Mouse (Mus musculus): Measurements from ENCODE around the gene Igsf9b.

- TF ChIP-seq CTCF (IDR thresholded peaks at IDR 0.05; ENCODE audit: borderline replicate concordance, extremely low read depth, insufficient read depth, insufficient read length) = no peak
- no peak for TF ChIP-seq POLR2A (IDR thresholded peaks at IDR 0.05; ENCODE audit: borderline replicate concordance, extremely low read depth, insufficient read depth, insufficient read length, poor library complexity, severe bottlenecking)
Measured at GRCm38 (mm10) chr9:27331538-27331937, 32.5 kb downstream of the Igsf9b start.
